Mouse (Mus musculus) limb, embryonic 11.5 days (tissue): ENCODE results near the gene Cbr1. TPM values are rescaled to one million over a fixed set of nuclear protein-coding genes. Genes with fewer than 3 reads are reported as not detected.
"Not testable (repeated sequence)": the region's sequence is repeated elsewhere in the genome, so short reads cannot be mapped to it uniquely, and the experiment has no call there.

Experiments used
- ATAC-seq: fragments of 200-750 bp; cut with Nextera tagmentation; 2 replicates; pipeline ENCODE4 v1.8.0; 2017; ENCODE audit warnings: low read depth; ENCODE audit not compliant: insufficient number of reproducible peaks, low FRiP score, low TSS enrichment
- DNase-seq: peaks from one replicate; pipeline ENCODE4 v3.0.0-alpha.2; 2015; ENCODE audit warnings: low spot score
- H3K27ac ChIP-seq: fragments of 300-500 bp; sonication (generic); replicated peaks from 2 replicates; pipeline ENCODE4 v1.5.1; 2014; ENCODE audit warnings: low read depth, mild to moderate bottlenecking, low read length
- H3K27me3 ChIP-seq: fragments of 300-500 bp; sonication (generic); 2 replicates; pipeline ENCODE4 v1.6.1; 2014; ENCODE audit warnings: mild to moderate bottlenecking, low read length, mixed read lengths; ENCODE audit not compliant: control insufficient read depth, insufficient read depth
- H3K36me3 ChIP-seq: fragments of 300-500 bp; sonication (generic); 2 replicates; pipeline ENCODE4 v1.6.1; 2014; ENCODE audit warnings: mild to moderate bottlenecking, low read length, moderate library complexity, mixed read lengths; ENCODE audit not compliant: control insufficient read depth, insufficient read depth
- H3K4me1 ChIP-seq: fragments of 300-500 bp; sonication (generic); 2 replicates; pipeline ENCODE4 v1.6.1; 2014; ENCODE audit warnings: low read length, mixed read lengths; ENCODE audit not compliant: control insufficient read depth, insufficient read depth
- H3K4me2 ChIP-seq: fragments of 300-500 bp; sonication (generic); 2 replicates; pipeline ENCODE4 v1.6.1; 2014; ENCODE audit warnings: low read depth, mild to moderate bottlenecking, moderate library complexity; ENCODE audit not compliant: severe bottlenecking
- H3K4me3 ChIP-seq: fragments of 300-500 bp; sonication (generic); 2 replicates; pipeline ENCODE4 v1.5.1; 2014; ENCODE audit warnings: low read depth, low read length
- H3K9ac ChIP-seq: fragments of 300-500 bp; sonication (generic); 2 replicates; pipeline ENCODE4 v1.6.1; 2014; ENCODE audit warnings: mild to moderate bottlenecking, low read length
- H3K9me3 ChIP-seq: fragments of 300-500 bp; sonication (generic); 2 replicates; pipeline ENCODE4 v1.6.1; 2016; ENCODE audit warnings: low read length; ENCODE audit not compliant: control insufficient read depth
- WGBS: fragments of 180-500 bp; shearing (Covaris S2); extraction: QIAGEN DNeasy Blood & Tissue Kit; methylation state at CpG from one replicate; pipeline ENCODE4 v1.1.7; 2014; 5-methylcytosine and 5-hydroxymethylcytosine counted together
- polyA plus RNA-seq: library from polyadenylated mRNA; unstranded; fragments of >200 nt; fragmentation: Nextera tagmentation; extraction: Ambion mirVana; gene quantifications from 2 replicates; pipeline ENCODE4 v1.2.1, GENCODE M21; 2014

Gene Cbr1
- polyA plus RNA-seq, 1 experiment from 2014 or later = 129 TPM

- no peaks in the 10 kb centered on the region for H3K27me3 ChIP-seq
- no peaks in the 10 kb centered on the region for H3K9me3 ChIP-seq
- H3K27ac ChIP-seq = peak overlapping the region; percentile 70
- H3K4me3 ChIP-seq = peak overlapping the region; percentile 55
- ATAC-seq (no peak), DNase-seq (peak; percentile 62)
- peak overlapping the region; percentile 79; the same call in 1 of the 2 replicates for H3K9ac ChIP-seq
- no peaks in the 10 kb centered on the region for H3K36me3 ChIP-seq
- peak overlapping the region; percentile 87 for H3K4me2 ChIP-seq
- 0 out of 2 replicates have a peak, but pooled peaks cover 11% of the 10 kb centered on the region for H3K4me1 ChIP-seq
- WGBS = 5% methylated on average over 16 of the region's 16 CpGs
Observed at GRCm38 (mm10) chr16:93604481-93604969, 1.1 kb upstream of the Cbr1 start.

- no peak for DNase-seq
- Histone ChIP-seq H3K27ac (no peak overlapping the region), H3K9ac (no peak overlapping the region), H3K4me1 (0 out of 2 replicates have a peak, but pooled peaks cover 11% of the 10 kb centered on the region), H3K4me3 (no peak overlapping the region), H3K4me2 (no peak overlapping the region), H3K9me3 (no peaks in the 10 kb centered on the region), H3K27me3 (no peaks in the 10 kb centered on the region), H3K36me3 (no peaks in the 10 kb centered on the region)
- ATAC-seq = no peak
- WGBS = 89% methylated on average over 7 of the region's 7 CpGs
Observed at GRCm38 (mm10) chr16:93606146-93606545, 493 bp downstream of the Cbr1 start.

GRCm38 (mm10) chr16:93607669-93608101, 2.0 kb downstream of the Cbr1 start:
- WGBS = under 1% methylated on average over 32 of the region's 32 CpGs
- Histone ChIP-seq H3K36me3 (no peaks in the 10 kb centered on the region; the same call in 1 of the 2 replicates), H3K27me3 (no peaks in the 10 kb centered on the region), H3K4me2 (peak overlapping the region; percentile 79), H3K9me3 (no peaks in the 10 kb centered on the region), H3K4me3 (peak overlapping the region; percentile 66), H3K4me1 (0 out of 2 replicates have a peak, but pooled peaks cover 11% of the 10 kb centered on the region), H3K9ac (peak overlapping the region; percentile 74), H3K27ac (no peak overlapping the region; the same call in 1 of the 2 replicates)
- no peak for ATAC-seq
- peak; percentile 93 for DNase-seq

- Histone ChIP-seq H3K9ac (no peak overlapping the region), H3K4me2 (peak overlapping the region; percentile 79), H3K9me3 (no peaks in the 10 kb centered on the region), H3K36me3 (no peaks in the 10 kb centered on the region; the same call in 1 of the 2 replicates), H3K27me3 (no peaks in the 10 kb centered on the region), H3K27ac (no peak overlapping the region), H3K4me1 (0 out of 2 replicates have a peak, but pooled peaks cover 11% of the 10 kb centered on the region), H3K4me3 (peak overlapping the region; percentile 66; the same call in 1 of the 2 replicates)
- DNase-seq (no peak), ATAC-seq (no peak)
- 74% methylated on average over 8 of the region's 8 CpGs for WGBS
Observed at GRCm38 (mm10) chr16:93608731-93609130, 3.1 kb downstream of the Cbr1 start.

- no peak for DNase-seq
- H3K4me3 ChIP-seq = no peak overlapping the region
- no peaks in the 10 kb centered on the region; the same call in 1 of the 2 replicates for H3K36me3 ChIP-seq
- ATAC-seq = no peak
- no peaks in the 10 kb centered on the region for H3K9me3 ChIP-seq
- WGBS = 95% methylated on average over 4 of the region's 4 CpGs
- no peak overlapping the region for H3K4me2 ChIP-seq
- H3K4me1 ChIP-seq = 0 out of 2 replicates have a peak, but pooled peaks cover 5% of the 10 kb centered on the region
- H3K27ac ChIP-seq = no peak overlapping the region
- no peaks in the 10 kb centered on the region for H3K27me3 ChIP-seq
- no peak overlapping the region for H3K9ac ChIP-seq
Observed at GRCm38 (mm10) chr16:93609796-93610195, 4.1 kb downstream of the Cbr1 start.

- no peaks in the 10 kb centered on the region for H3K27me3 ChIP-seq
- H3K4me3 ChIP-seq = no peak overlapping the region
- no peak for DNase-seq
- no peak overlapping the region for H3K9ac ChIP-seq
- no peaks in the 10 kb centered on the region for H3K9me3 ChIP-seq
- ATAC-seq = no peak
- H3K36me3 ChIP-seq = no peaks in the 10 kb centered on the region; the same call in 1 of the 2 replicates
- H3K4me2 ChIP-seq = no peak overlapping the region
- H3K27ac ChIP-seq = no peak overlapping the region
- H3K4me1 ChIP-seq = 0 out of 2 replicates have a peak, but pooled peaks cover 5% of the 10 kb centered on the region
- WGBS = 92% methylated on average over 4 of the region's 4 CpGs
Observed at GRCm38 (mm10) chr16:93610961-93611360, 5.3 kb downstream of the Cbr1 start.

- DNase-seq (peak; percentile 74), ATAC-seq (no peak)
- WGBS = 40% methylated on average over 5 of the region's 5 CpGs
- Histone ChIP-seq H3K27ac (no peak overlapping the region), H3K36me3 (no peaks in the 10 kb centered on the region; the same call in 1 of the 2 replicates), H3K27me3 (no peaks in the 10 kb centered on the region), H3K4me3 (no peak overlapping the region), H3K4me2 (no peak overlapping the region), H3K4me1 (no peaks in the 10 kb centered on the region), H3K9me3 (no peaks in the 10 kb centered on the region), H3K9ac (no peak overlapping the region)
Observed at GRCm38 (mm10) chr16:93615118-93615870, 9.6 kb downstream of the Cbr1 start.

GRCm38 (mm10) chr16:93623759-93624158, 18.1 kb downstream of the Cbr1 start:
- not testable (repeated sequence) for H3K27me3 ChIP-seq, H3K9me3 ChIP-seq, H3K4me1 ChIP-seq, H3K27ac ChIP-seq, H3K9ac ChIP-seq, H3K4me3 ChIP-seq, H3K36me3 ChIP-seq, H3K4me2 ChIP-seq, ATAC-seq, DNase-seq
- 84% methylated on average over 4 of the region's 4 CpGs for WGBS
